Mouse (Mus musculus) c-Kit-positive CD71-positive TER-119-positive erythroid progenitor cells, embryonic 14.5 days (primary cell): ENCODE measurements around the gene Fancg.

Experiments used
- DNase-seq: peaks from one replicate; pipeline ENCODE4 v3.0.0-alpha.2; 2013; ENCODE audit warnings: low spot score

Fancg gene

DNA sequence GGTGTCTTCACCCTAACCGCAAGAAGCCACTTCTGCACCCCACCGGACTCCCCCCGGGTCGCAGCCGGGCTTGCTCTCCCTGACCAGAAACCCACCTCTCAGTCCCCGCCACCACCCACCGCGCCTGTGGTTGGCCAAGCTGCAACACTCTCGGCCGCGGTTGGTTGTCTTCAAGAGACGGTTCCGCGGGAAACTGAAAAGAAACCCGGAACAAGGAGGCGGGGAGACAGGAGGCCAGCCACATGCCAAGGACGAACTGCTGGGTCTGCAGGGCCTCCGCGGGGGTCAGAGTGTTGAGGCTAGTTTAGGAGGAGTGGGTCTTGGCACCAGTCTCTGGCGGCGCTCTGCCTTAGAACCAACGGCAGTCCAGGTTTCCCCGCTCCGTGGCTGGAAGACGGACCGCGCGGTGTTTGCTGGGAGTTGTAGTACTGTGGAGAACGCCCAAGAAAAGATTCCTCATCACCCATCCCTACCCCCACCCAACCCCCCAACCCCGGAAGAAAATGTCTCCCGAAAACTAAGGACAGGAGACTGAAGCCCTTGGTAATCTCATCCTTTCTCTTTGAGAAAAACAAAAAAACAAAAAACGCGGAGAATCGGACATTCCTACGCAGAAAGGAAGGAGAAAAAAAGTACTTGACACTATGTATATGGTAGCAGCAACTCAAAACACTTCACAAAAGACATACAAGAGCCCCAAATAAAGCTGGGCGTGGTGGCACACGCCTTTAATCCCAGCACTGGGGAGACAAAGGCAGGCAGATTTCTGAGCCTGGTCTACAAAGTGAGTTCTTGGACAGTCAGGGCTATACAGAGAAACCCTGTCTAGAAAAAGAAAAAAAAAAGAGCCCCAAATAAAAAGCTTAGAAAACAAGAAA lies at the start of gene Fancg:
Fancg (minus strand) TSS at position 346 of the 878 bp plus-strand sequence.
- DNase-seq: peak; percentile 76

DNA sequence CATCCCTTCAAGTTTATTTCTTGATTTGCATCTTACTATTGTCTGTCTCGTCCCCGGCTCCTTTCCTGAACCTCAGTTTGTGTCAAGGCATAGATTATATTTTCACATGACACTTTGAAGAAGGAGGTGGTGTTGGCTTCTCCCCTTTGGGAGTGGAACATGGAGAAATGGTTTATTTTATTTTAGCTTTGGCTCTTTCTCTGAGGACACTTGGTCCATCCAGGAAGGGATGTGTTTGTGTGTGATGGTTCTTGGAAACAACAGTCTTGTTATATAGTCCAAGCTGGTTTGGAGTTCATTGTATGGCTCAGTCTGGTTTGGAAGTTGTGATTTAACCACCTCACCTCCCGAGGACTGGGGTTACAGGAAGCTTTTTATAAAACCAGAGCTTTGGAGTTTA lies 49.4 kb upstream of the Fancg start:
- no peak for DNase-seq

DNA sequence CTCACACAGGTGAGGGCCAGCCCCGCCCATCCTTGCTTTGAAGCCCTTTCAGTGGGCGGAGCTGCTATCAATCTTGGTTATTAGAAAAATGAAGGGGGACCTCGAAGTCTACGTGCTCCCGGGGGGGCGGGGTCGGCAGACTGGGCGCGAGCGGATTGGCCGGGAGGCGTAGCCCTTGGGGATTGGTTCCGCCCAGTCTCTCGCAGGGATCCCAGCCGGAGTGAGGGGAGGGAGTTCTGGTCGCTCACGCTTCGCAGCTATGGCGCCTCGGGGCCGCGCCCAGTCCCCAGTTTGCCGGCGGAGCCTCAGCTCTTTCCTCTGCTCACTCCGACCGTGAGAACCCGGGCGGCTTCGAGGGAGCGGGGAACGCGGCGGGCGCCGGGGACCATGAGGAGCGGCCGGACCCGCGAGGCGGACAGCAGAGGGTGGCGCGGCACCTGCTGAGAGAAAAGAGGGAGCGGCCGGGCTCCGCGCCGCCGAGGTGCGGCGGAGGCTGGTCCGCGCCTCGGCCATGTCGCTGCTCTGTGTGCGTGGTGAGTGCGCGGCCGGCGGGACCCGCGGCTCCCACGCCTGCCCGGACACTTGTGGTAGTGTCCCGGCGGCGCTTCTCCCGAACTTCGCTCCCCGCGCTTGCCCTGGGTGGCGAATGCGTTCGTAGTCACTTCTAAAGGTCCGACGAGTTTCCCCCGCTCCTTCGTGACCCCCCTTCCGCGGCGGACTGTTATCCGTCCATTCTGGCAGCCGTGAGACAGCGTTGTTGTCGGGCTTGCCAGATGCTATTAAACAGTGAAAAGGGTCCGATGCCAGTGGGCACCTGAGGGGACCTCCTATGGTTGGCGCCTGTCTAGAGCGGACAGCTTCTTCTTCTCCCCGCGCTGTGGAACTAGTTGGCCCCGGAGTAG lies 48.7 kb upstream of the Fancg start, which contains the start of gene Unc13b:
Unc13b (plus strand) TSS at position 201 of the 902 bp plus-strand sequence.
- DNase-seq: peak; percentile 78

DNA sequence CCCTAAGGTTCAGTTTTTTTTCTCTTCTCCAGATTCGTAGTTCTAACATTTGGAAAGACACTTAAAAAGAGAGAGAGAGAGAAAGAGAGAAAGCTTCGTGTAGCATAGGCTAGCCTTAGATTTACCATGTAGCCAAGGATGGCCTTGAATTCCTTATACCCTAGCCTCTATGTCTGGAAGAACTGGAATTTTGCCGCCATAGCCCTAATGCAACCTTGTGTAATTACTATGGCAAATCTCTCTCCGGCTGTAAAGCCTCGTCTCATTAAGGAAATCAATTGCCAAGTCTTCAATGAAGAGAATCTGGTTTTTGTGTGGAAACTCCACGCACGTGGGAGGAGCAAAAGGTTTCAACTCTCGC lies 48.1 kb upstream of the Fancg start:
- DNase-seq: no peak

DNA sequence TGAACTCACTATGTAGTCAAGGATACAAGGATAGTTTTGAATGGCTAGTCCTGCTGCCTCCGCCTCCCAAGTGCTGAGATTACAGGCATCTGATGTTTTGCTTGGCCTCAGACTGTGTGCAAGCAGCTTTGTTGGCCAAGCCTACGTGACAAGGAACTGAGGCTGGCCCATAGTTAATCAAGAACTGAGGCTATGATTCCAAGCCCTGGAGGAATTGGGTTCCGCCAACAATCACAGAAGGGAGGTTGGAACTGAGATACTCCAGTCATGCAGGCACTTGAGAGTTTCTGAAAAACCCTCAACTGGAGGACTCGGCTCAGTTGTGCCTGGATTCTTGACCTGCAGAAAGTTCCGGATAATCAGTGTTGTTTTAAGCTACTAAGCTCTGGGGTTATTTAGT lies 47.3 kb upstream of the Fancg start:
- DNase-seq: no peak

DNA sequence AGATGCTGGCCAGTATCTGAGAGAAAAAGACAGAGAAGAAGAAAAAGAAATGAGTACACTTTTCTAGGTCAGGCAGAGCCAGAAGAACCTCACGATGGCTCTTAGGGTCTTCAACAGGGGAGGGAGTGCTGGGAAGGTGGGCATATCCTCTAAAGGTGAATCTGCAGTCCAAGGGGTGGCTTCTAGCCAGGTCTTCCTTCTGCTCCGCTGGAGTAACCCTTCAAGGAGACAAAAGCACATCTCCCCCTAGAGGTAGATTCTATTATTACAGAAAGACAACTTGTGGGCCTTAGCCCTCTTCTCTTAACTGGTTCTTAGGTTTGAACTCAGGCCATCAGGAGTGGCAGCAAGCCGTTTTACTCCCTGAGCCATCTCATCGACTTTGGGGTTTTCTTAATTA lies 42.3 kb upstream of the Fancg start:
- DNase-seq: peak; percentile 69

DNA sequence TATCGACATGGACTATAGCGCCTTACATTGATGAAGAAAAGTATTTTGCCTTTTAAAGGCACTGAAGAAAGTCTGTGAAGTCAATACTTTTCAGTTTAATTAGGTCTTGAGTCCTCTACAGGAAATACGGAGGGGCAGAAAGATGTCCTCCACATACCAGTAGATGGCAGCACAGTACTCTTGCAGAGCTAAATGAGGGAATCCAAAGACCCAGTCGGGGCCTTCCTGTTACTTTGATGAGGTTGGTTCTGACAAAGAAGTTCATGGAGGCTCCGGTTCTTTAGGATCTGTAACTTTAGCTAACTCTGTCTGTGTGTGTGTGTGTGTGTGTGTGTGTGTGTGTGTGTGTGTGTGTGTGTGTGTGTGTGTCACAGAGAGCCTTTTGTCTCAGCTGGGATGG lies 36.9 kb upstream of the Fancg start:
- peak; percentile 73 for DNase-seq

DNA sequence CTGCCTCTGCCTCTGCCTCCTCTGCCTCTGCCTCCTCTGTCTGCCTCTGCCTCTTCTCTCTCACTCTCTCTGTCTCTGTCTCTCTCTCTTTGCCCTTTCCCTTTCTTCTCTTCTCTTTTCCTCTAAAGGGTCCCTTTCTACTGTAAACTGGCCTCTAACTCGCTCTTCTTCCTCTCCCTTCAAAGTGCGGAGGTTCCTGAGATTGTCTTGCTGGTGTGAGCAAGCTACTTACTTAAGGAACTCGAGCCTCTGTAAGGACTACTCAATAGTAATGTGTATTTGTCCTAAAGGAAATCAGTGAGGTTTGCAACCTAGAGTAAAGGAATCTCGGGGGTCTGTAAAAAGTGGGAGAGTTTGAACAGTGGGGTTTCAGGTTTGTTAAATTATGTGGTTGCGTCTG lies 36.3 kb upstream of the Fancg start:
- no peak for DNase-seq

DNA sequence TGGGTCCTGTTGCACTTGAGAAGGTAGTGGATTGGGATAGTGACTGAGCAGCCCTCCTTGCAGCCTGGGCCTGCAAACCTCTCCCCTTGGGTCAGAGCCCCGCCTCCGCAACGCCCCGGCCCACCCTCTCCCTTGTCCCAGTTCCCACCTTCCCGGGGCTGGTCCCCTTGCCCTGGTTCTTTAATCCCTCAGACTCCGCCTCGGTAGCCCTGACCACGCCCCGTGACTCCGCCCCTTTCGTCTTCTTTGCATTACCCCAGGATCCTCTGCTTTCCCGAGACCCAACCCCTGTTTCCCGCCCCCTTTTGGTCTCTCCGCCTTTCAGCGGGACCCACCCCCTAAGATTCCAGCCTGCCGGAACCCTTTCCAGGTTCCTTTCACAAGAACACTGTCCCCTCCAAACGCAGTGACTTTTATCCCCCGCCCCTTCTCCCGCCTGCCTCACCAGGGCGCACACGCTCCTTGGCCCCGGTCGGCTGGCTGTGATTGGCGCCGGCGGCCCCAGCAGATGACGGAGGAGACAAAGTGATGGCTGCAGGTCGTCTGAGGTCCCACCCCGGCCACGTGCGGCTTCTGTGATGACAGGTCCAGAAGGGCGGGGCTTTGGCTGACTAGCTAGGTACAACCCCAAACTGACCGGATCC lies 35.5 kb upstream of the Fancg start, which contains the start of gene Fam214b:
Fam214b (minus strand) TSS at position 562 of the 644 bp plus-strand sequence.
- peak; percentile 78 for DNase-seq

DNA sequence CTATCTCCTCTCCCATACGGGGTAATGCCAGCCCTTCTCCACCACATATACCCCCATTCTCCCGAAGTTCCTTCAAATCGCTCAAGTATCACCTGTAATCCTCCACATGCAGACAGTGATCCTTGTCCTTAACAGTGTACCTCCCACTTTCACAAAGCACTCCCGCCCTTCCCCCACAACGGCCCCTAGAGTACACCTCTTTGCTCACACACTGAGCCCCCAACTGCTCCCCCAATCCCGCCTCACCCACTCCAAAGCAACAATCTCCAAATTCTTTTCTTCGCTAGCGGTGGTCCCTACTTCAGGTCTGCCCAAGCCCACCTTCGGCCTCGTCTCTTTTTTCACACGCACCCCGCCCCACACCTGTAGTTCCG lies 35.0 kb upstream of the Fancg start:
- no peak for DNase-seq

DNA sequence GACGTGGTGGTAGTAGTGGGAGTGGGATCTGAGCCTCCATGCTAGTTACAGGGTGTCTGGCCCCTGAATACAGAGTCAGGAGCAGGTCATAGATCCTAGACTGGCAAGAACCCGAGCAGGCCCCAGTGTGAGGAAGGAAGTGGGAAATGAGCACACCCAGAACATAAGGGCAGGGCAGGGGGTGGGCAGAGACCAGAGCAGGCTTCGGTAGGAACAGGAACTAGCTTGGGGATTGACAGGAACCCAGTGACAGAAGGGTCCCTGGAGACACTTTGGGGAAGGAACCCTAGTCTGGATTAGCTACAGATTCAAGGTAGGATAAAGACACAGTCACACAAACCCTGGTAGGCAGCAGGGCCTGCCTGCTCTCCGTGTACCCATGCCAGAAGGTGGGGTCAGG lies 34.4 kb upstream of the Fancg start:
- DNase-seq: no peak

DNA sequence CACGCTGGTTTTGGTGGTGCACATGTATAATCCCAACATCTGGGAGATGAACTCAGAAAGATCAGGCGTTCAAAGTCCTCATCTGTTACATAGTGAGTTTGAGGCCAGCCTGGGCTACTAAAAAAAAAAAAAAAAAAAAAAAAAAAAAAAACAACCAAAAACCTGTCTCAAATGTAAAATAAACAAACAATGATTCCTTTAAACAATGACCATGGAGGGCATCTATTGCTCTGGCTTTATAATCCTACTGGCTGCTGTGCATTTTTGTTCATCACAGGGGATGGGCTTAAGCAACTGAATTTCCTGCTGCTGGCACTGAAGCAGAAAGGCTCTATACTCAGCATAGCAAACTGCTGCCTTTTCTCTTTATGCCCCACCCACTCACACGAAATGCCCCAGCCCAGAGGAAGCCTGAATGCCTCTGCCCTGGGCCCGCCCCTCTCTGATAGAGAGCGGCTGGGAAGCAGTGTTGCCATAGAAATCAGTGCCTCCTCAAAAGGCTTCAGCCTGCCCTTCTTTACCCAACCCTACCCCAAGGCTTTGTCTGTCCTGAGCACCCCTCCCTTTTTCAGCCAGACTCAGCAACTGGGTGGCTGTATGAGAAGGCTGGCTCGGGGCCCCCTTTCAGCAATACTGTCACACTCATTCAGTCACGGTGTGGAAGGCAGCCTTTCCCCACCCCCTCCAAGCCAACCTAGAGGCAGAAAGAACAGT lies 33.5 kb upstream of the Fancg start:
- DNase-seq: no peak

DNA sequence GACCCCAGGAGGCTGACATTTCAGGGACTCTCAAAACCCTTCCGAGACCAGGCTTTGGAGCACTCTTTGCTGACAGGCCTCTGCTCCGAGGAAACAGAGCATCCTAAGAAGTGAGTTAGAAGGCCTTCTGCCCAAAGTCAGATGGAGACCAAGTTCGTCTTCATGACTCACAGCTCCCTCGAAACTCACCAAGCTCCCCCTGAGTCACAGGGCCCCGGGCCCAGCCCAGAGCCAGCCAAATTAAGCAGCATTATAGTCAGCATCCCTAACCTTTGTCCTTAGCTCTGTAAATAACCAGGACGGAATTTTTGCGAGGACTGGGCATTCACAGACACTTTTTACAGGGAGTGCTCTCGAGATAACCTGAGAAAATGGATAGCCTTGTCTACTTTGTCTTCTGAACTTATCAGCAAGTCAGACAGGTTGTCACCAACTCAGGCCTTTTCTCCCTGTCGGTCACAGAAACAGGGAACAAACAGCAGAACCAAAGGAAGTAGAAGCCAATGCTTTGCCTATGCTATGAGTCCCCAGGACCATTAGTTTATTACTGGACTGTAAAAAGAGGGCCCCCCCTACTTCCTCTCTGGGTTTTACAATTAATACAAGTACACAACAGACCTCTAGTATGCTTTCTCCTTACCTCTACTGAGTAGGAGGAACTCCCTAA lies 30.7 kb upstream of the Fancg start:
- DNase-seq: no peak

DNA sequence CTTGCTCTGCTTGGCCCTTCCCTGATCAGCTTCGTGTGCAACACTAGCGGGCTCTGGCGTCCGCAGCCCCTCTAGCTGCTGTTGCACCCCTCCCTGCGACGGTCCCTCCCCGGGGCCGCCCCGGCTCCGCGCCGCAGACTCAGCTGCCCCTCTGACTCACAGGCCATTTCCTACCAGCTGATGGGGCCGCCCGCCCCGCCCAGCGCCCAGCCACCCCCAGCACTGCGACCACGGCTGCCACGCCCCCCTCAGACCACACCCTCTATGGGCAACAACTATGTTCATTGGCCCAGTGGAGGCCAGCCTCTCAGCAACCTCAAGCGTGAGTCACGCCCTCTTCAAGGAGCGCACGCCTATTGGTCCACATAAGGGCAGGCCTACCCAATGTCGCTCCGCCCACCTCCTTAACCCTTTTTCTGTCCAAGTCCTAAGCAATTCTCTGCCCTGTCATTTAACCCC lies 29.8 kb upstream of the Fancg start:
- DNase-seq: peak; percentile 96

DNA sequence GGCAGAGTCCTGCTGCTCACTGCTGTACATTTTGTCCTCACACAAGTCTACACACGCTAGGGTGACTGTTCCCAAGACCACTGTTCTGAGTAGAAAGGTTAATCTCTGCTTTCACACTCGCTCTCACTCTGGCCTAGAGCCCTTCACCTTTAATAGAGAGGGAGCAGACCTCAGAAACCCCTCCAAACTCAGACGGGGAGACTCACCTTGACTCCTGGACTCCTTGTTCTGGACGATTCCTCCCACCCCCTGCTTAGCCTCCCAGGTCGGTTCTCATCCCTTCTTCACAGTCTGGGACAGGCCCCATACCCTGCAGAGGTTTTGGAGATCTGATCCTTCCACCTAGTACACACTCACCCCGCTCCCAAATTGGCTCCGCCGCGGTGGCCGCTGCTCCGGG lies 29.3 kb upstream of the Fancg start:
- no peak for DNase-seq

DNA sequence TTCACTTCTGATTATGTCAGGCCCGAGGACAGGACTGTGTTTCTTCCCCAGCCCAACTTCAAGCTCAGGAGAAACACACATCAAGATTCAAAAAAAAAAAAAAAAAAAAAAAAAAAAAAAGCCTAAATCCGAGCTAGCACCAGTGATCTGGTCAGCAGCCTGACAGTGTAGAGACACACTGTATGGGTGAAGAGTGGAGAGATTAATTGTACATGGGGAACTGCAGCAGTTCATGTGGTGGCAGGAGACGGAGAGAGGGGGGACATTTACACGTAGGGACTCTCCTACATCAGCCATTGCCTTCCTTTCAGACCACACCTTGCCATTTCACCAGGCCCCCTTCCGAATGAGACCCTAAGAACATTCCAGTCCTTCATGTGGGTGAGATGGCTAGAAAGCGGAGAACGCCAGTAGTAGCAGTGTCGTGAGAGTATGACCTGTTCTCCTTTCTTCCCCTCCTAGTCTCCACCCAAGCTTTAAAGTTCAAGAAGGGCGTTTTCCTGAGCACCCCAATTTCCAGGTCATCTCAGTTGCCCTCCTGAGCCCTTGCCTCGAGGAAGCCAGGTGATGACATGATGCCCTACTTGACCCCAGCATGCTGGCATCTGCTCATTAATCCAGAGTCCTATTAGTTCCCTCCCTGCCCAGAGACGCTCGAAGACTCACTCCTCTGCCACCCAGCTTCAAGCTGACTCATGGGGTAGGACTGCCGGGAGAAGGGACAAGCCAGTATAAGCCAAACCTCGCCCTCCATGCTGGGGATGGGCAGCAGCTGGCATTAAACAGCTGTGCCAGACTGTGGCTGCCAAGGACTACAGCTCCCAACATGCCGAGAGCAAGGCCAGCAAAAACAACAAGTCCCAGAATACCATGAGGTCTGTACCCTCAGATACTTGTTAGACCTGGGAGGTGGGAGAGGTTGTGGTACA lies 28.5 kb upstream of the Fancg start:
- no peak for DNase-seq

DNA sequence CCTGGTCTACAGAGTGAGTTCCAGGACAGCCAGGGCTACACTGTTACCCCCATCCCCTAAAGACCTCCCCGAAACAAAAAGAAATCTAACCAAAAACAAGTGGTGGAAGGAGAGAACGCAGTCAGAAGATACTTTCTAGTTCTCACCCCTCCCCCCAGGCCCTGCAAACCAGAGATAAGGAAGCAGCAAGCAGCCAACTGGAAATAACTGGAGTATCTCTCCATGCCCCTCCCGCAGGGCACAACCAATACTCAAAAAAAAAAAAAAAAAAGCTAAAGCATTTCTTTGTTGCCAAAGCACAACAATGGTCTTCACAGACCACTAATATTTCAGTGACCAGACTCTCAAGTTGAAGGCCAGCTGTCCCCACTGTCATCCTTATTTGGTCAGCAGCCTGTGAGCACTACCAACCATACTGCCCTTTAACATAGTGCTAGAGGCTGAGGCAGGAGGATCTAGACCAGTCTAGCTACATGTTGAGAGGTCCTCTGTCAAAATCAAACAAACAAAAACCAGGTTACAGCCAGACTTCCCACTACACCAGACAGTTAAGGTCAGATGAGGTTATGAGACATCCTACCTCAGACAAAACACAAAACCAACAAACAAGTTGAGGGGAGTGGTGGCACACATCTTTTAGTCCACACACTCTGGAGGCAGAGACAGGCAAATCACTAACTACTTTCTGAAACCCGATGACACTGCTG lies 27.7 kb upstream of the Fancg start:
- peak; percentile 90 for DNase-seq

DNA sequence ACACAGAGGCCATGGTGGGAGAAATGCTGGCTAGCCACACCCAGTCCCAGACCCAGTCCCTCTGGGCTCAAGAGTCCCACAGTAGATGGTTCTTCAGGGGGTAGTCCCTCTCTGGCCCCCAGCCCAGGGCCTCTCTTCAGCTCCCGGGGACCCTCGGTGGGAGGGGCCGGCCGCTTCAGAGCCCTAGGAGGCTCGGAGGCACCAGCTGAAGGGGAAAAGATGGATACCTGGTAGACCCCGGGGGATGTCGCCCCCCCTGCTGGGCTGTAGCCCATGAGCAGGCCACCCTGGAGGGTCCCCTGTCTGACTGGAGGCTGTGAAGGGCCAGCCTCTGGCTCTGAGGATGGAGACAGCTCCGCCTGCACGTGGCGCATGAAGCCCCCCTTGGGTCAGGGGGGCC lies 26.1 kb upstream of the Fancg start:
- DNase-seq: no peak

DNA sequence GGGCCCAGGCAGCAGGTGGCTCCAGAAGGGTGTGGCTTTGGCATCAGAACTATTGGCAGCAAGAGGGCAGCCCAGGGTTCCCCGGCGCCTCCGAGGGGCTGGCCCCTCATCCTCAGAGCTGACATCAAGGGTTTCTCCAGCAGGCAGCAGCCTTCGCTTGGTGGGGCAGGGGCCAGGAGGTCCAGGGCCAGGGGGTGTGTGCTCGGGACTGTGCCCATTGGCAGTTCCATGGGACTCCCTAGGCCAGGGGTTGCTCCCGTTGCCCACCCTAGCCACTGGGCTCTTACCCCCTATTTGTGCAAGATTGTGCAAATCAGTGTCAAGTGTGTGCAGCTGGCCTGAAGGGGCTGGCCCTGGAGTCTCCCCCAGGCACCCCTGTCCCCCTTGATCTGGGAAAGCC lies 25.5 kb upstream of the Fancg start:
- DNase-seq: no peak
